In genomic region chr5:113471417-113471816, GRCm38 (mm10) we compare ENCODE assay signal across 8 mouse cellular contexts. TPM values are rescaled to one million over a fixed set of nuclear protein-coding genes. Genes with fewer than 3 reads are reported as not detected.
DNase-seq lines count a peak whose midpoint lies in the region; ATAC-seq and TF ChIP-seq lines count a peak whose summit lies in the region.

No protein-coding gene starts in this region.

- no peaks in the 10 kb centered on the region; the same call in 1 of the 2 replicates for H3K4me1 ChIP-seq in forebrain, postnatal 0 days (ENCODE audit: insufficient read depth)
- peaks cover 28% of the 10 kb centered on the region for H3K4me1 ChIP-seq in forebrain, embryonic 12.5 days
- peaks cover 0 to 22% of the 10 kb centered on the region in 2 experiments; a peak in 2 of 4 replicates for H3K4me1 ChIP-seq in ES-E14 (ENCODE audit: control insufficient read depth in 2 of 2, insufficient read depth in 2 of 2, low read length in 2 of 2, poor library complexity in 1 of 2)

- peak; percentile 61 for TF ChIP-seq CTCF in forebrain, postnatal 0 days (IDR thresholded peaks at IDR 0.05; ENCODE audit: low read depth)

- no peak overlapping the region for H3K4me2 ChIP-seq in forebrain, postnatal 0 days (ENCODE audit: low read depth)
- no peak overlapping the region for H3K4me2 ChIP-seq in forebrain, embryonic 12.5 days

- no peaks in the 10 kb centered on the region for H3K27me3 ChIP-seq in forebrain, postnatal 0 days (ENCODE audit: insufficient read depth, low read length)
- peaks cover 30% of the 10 kb centered on the region for H3K27me3 ChIP-seq in forebrain, embryonic 12.5 days

- no peak for ATAC-seq in forebrain, postnatal 0 days
- no peak for ATAC-seq in forebrain, embryonic 12.5 days (ENCODE audit: low FRiP score)
- peak; percentile 65; the same call in 1 of the 2 replicates for ATAC-seq in megakaryocyte progenitor cell, adult 5-6 weeks (replicated peaks; ENCODE audit: poor library complexity)

- in situ Hi-C loops in ES-E14 (cut with MboI; ENCODE audit: low sequenced_read_pairs in 2 of 2, unreplicated experiment in 2 of 2), result loop anchor here in 1 of 2 experiments (10.0 kb wide), 1 partner anchor 253 kb away; the partner anchor contains the start of gene 1700069L16Rik

- H3K9me3 ChIP-seq in forebrain, postnatal 0 days (ENCODE audit: low read length), result no peaks in the 10 kb centered on the region
- H3K9me3 ChIP-seq in forebrain, embryonic 12.5 days, result no peaks in the 10 kb centered on the region
- no peaks in the 10 kb centered on the region for H3K9me3 ChIP-seq in ES-E14 (ENCODE audit: control insufficient read depth, insufficient read depth, low read depth, low read length)

- no peak overlapping the region for H3K9ac ChIP-seq in forebrain, postnatal 0 days
- no peak overlapping the region for H3K9ac ChIP-seq in forebrain, embryonic 12.5 days
- no peak overlapping the region for H3K9ac ChIP-seq in ES-E14 (ENCODE audit: insufficient read depth, low read depth, low read length, poor library complexity, severe bottlenecking)

- no peak overlapping the region for H3K27ac ChIP-seq in forebrain, postnatal 0 days (ENCODE audit: low read depth, low read length)
- no peak overlapping the region for H3K27ac ChIP-seq in forebrain, embryonic 12.5 days
- H3K27ac ChIP-seq in ES-E14 (ENCODE audit: insufficient read depth, low read depth, low read length, poor library complexity, severe bottlenecking), result no peak overlapping the region

- no peak for DNase-seq in forebrain, postnatal 0 days
- DNase-seq in ES-E14 (ENCODE audit: low read depth, low spot score), result peak; percentile 69
- peak; percentile 85 to 87 for DNase-seq in cerebellum, adult 18-20 months
- peak; percentile 70 for DNase-seq in gastrocnemius, postnatal 14 days
- DNase-seq in layer of hippocampus, adult 9-10 months (ENCODE audit: low spot score), result peak; percentile 62
- DNase-seq in testis, postnatal 10 days (ENCODE audit: low spot score), result peak; percentile 79

- H3K4me3 ChIP-seq in forebrain, postnatal 0 days (ENCODE audit: low read depth, low read length), result no peak overlapping the region
- H3K4me3 ChIP-seq in forebrain, embryonic 12.5 days (replicated peaks), result no peak overlapping the region
- H3K4me3 ChIP-seq in ES-E14 (ENCODE audit: insufficient read depth in 1 of 2, low read depth in 1 of 2, low read length in 2 of 2, poor library complexity in 1 of 2, severe bottlenecking in 1 of 2), result no peak overlapping the region

- WGBS in forebrain, postnatal 0 days, result 46% methylated on average over 4 of the region's 4 CpGs
- WGBS in forebrain, embryonic 12.5 days, result 40% methylated on average over 4 of the region's 4 CpGs

- H3K36me3 ChIP-seq in forebrain, postnatal 0 days (ENCODE audit: insufficient read depth), result no peaks in the 10 kb centered on the region
- H3K36me3 ChIP-seq in forebrain, embryonic 12.5 days (replicated peaks), result no peaks in the 10 kb centered on the region
- H3K36me3 ChIP-seq in ES-E14 (ENCODE audit: control insufficient read depth, insufficient read depth, low read length, poor library complexity, severe bottlenecking), result no peaks in the 10 kb centered on the region

- intact Hi-C loops in gastrocnemius, postnatal 14 days (cut with DNase I; ENCODE audit: low total_unique reads), result loop anchor here (2.0 kb wide), 1 partner anchor 253 kb away; the partner anchor contains the start of gene 1700069L16Rik

TF ChIP-seq in ES-E14, 5 proteins besides CTCF, POLR2A, EP300 and RAD21:
- TF ChIP-seq HCFC1 (IDR thresholded peaks at IDR 0.05; ENCODE audit: borderline replicate concordance, insufficient read depth, low read length) (no peak), ZC3H11A (IDR thresholded peaks at IDR 0.05; ENCODE audit: borderline replicate concordance, low read depth, low read length) (peak; percentile 71), ZNF384 (IDR thresholded peaks at IDR 0.05; ENCODE audit: low read depth, low read length) (no peak), MAFK (IDR thresholded peaks at IDR 0.05; ENCODE audit: insufficient read depth, low read depth, low read length) (no peak)

RNA-seq across cellular contexts. Expression of gene Wscd2, which starts 18.7 kb away (rescaled TPM):
- total RNA-seq in forebrain, postnatal 0 days (2014; rRNA removed), result 24.4 and 25.1 TPM in 2 replicates
- polyA plus RNA-seq in forebrain, postnatal 0 days (2015; fragmentation: Nextera tagmentation; extraction: Ambion mirVana), result 8.1 and 10.2 TPM in 2 replicates
- polyA plus RNA-seq in forebrain, embryonic 12.5 days (2016; fragmentation: Nextera tagmentation; extraction: Ambion mirVana), result 8.4 and 8.7 TPM in 2 replicates
- total RNA-seq in ES-E14 (2012; rRNA removed), result 2.6 and 3.4 TPM in 2 replicates
- total RNA-seq in gastrocnemius, postnatal 14 days (2021), result under 1 TPM; 0.44 to 0.72 TPM
- total RNA-seq in megakaryocyte progenitor cell, adult 5-6 weeks (2015), result not detected in 2 replicates
- total RNA-seq in megakaryocyte progenitor cell, adult 5-6 weeks (2017), result not detected in 2 replicates
